Mouse (Mus musculus): ENCODE results near the gene Gm3435. TPM values are rescaled to one million over a fixed set of nuclear protein-coding genes. Genes with fewer than 3 reads are reported as not detected.
"Not testable (repeated sequence)": the region's sequence is repeated elsewhere in the genome, so short reads cannot be mapped to it uniquely, and the experiment has no call there.

The Gm3435 gene
- polyA plus RNA-seq, 1 experiment from 2014 or later, result 10.3 TPM

DNA sequence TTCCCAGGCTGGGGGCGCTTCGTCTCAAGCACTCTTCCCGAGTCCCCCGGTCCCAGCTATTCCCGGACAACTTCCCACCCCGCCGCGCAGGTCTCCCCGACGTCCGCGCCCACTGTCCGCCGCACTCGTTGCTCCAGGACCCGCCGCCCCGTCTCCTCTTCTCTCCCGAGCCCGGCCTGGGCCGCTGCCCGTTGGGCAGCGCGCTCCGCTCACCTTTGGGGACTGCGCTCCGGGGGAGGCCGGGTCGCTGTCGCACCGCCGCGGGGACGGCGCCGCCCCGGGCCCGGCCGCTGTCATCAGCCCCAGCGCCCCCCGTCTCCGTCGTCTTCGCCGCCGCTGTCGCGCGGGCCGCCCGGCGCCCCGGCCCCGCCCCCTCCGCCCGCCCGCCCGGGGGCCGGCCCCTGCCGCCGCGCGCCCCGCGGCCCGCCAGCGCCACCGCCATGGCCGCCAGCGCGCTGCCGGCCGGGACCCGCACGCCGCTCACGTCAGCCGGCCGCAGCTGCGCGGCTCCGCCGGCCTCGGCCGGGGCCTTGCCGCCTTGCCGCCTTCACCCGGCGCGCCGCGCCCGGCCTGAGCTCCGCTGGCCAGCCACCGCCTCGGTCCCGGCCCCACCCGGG, 17.3 kb upstream of the Gm3435 start:
- H3K4me1 ChIP-seq (replicated peaks; ENCODE audit: insufficient read depth, low read length); DNase-seq (ENCODE audit: low spot score); H3K4me3 ChIP-seq (replicated peaks; ENCODE audit: low read depth, low read length); H3K9me3 ChIP-seq (replicated peaks; ENCODE audit: low read length); H3K4me2 ChIP-seq (ENCODE audit: low read length); H3K36me3 ChIP-seq (ENCODE audit: insufficient read depth, low read length); H3K27ac ChIP-seq; H3K27me3 ChIP-seq (ENCODE audit: insufficient read depth, low read length); H3K9ac ChIP-seq (ENCODE audit: low read depth, low read length): not testable (repeated sequence)
- no CpG with 5 or more reads among the region's 98 CpGs for WGBS
- peak; percentile 68 for ATAC-seq (replicated peaks; ENCODE audit: low FRiP score, low read depth)

DNA sequence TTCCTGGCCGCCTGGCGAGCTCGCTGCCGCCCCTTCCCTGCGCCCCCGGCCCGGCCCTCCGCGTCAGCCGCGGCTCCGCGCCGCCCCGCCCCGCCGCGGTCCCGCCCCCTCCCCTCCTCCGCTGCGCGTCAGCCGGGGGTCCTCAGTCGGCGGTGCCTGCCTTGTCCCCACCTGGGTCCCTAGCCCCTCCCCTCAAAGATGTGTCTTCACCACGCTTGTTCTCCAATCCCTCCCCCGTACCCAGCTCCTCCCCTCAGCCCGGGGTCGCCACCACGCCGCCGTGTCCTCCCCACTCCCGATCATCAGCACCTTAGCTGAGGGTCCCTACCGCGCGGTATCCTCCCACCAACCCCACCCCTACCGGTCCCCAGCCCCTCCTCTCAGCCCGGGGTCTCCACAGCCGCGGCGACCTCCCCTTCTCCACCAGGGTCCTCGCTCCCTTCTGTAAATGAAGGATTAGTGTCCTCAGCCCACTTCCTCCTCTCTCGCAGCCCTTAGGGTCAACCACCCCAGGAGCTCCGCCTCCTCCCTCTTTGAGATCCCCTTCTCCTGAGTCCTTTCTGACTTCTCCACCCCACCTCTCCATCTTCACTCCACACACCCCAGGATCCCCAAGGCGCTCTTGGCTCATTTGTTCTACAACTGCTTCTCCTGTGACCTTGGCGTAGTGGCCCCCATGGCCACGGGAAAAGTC, 16.7 kb upstream of the Gm3435 start:
- not testable (repeated sequence) for H3K4me3 ChIP-seq (replicated peaks; ENCODE audit: low read depth, low read length); H3K27ac ChIP-seq; H3K9me3 ChIP-seq (replicated peaks; ENCODE audit: low read length); H3K36me3 ChIP-seq (ENCODE audit: insufficient read depth, low read length); DNase-seq (ENCODE audit: low spot score); H3K4me2 ChIP-seq (ENCODE audit: low read length); H3K27me3 ChIP-seq (ENCODE audit: insufficient read depth, low read length); H3K4me1 ChIP-seq (replicated peaks; ENCODE audit: insufficient read depth, low read length); H3K9ac ChIP-seq (ENCODE audit: low read depth, low read length)
- WGBS, result no CpG with 5 or more reads among the region's 47 CpGs
- ATAC-seq (replicated peaks; ENCODE audit: low FRiP score, low read depth), result peak; percentile 71

DNA sequence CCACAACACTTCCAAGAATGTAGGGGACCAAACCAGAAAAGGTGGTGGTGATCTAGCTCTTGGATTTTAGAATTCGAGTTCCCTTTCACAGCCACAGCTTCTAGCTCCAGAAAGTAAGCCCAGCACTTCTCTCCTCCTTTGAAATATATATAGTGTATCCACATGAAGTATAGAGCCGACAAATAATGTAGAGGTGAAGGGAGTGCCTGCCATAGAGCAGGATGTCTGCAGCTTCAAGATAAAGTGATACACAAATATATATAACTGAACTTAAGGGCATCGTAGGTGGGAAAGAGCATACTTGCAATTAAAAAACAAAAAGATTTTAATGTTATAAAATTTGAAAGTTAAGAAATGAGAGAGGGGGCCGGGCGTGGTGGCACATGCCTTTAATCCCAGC, 15.8 kb upstream of the Gm3435 start:
- not testable (repeated sequence) for H3K9me3 ChIP-seq (replicated peaks; ENCODE audit: low read length); H3K9ac ChIP-seq (ENCODE audit: low read depth, low read length)
- no CpG with 5 or more reads among the region's 5 CpGs for WGBS

DNA sequence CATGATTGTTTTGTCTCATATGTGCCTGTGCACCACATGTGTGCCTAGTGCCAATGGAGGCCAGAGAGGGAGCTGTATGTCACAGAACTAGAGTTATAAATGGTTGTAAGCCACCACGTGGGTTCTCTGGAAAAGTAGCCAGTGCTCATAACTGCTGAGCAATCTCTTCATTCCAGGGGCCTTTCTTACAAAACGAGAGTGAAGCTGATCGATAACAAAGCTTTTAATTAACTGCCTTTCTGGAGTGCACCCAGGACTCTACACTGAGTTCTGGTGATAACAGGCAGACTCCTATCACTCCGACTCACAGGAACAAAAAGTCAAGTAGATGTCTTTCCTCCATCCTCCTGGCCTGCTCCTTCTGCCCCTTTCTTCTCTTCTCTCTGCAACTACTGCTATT, 9.9 kb upstream of the Gm3435 start:
- H3K27ac ChIP-seq; H3K27me3 ChIP-seq (ENCODE audit: insufficient read depth, low read length); H3K4me2 ChIP-seq (ENCODE audit: low read length); H3K9ac ChIP-seq (ENCODE audit: low read depth, low read length); H3K4me1 ChIP-seq (replicated peaks; ENCODE audit: insufficient read depth, low read length); H3K9me3 ChIP-seq (replicated peaks; ENCODE audit: low read length); H3K4me3 ChIP-seq (replicated peaks; ENCODE audit: low read depth, low read length); ATAC-seq (replicated peaks; ENCODE audit: low FRiP score, low read depth); DNase-seq (ENCODE audit: low spot score); H3K36me3 ChIP-seq (ENCODE audit: insufficient read depth, low read length): not testable (repeated sequence)
- no CpG with 5 or more reads among the region's 4 CpGs for WGBS

More for the DNA sequence above, 15.8 kb upstream of the Gm3435 start:
- not testable (repeated sequence) for H3K4me1 ChIP-seq (replicated peaks; ENCODE audit: insufficient read depth, low read length); H3K27me3 ChIP-seq (ENCODE audit: insufficient read depth, low read length); H3K4me2 ChIP-seq (ENCODE audit: low read length); ATAC-seq (replicated peaks; ENCODE audit: low FRiP score, low read depth); DNase-seq (ENCODE audit: low spot score); H3K36me3 ChIP-seq (ENCODE audit: insufficient read depth, low read length); H3K4me3 ChIP-seq (replicated peaks; ENCODE audit: low read depth, low read length); H3K27ac ChIP-seq

DNA sequence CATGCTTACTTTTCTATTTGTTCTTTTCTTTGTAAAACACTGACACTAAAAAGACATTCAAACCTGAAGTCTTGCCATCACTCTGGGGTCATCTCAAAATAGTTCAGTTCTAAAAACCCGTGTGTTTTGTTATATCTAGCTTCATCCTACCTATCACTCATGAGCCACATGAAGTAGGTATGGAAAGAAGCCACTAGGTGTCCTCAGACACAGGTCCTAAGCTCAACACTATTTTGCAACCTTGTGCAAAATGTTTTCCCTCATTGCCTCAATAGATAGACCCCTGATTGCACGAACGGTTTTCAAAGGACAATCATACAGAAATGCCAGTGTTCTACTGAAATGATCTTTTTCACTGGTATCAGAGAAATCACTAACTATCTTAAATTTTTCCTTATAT, 888 bp upstream of the Gm3435 start:
- not testable (repeated sequence) for ATAC-seq (replicated peaks; ENCODE audit: low FRiP score, low read depth); H3K4me2 ChIP-seq (ENCODE audit: low read length); DNase-seq (ENCODE audit: low spot score); H3K4me1 ChIP-seq (replicated peaks; ENCODE audit: insufficient read depth, low read length); H3K9ac ChIP-seq (ENCODE audit: low read depth, low read length); H3K4me3 ChIP-seq (replicated peaks; ENCODE audit: low read depth, low read length); H3K27me3 ChIP-seq (ENCODE audit: insufficient read depth, low read length); H3K9me3 ChIP-seq (replicated peaks; ENCODE audit: low read length); H3K36me3 ChIP-seq (ENCODE audit: insufficient read depth, low read length); H3K27ac ChIP-seq
- WGBS, result no CpG with 5 or more reads among the region's 3 CpGs

DNA sequence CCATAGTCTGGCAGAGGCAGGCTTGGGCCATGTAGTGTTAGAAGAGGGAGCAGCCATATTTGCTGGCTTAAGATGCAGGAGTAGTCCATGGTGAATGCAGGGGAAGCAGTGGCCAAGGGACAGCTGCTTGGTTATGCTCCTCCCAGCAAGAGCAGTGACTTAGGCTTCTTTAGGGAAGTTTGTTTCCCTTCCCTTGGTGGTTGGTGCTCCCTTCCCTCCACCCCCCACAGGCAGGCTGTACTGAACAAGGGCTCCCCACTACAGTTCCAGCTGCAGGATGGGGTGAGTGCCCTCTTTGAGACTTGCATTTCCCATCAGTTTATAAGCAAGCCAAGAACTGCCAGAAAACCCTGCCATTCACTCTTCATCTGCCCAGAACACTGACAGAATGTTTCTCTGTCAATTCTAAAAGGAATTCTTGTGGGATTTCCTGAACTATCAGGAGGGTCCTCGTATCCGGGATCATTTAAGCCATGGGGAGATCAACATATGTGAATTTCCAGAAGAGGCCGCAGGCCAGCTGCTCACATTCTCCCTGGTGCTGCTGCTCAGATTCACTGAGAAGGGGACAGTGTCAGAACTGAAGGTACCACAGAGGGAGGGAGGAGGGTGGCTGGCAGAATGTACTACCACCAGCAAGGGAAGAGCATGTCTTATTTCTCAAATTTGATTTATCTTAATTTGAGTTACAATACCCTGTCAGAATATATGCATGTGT, 11.7 kb downstream of the Gm3435 start:
- not testable (repeated sequence) for H3K27me3 ChIP-seq (ENCODE audit: insufficient read depth, low read length)
- WGBS, result 79% methylated on average over 3 of the region's 3 CpGs

DNA sequence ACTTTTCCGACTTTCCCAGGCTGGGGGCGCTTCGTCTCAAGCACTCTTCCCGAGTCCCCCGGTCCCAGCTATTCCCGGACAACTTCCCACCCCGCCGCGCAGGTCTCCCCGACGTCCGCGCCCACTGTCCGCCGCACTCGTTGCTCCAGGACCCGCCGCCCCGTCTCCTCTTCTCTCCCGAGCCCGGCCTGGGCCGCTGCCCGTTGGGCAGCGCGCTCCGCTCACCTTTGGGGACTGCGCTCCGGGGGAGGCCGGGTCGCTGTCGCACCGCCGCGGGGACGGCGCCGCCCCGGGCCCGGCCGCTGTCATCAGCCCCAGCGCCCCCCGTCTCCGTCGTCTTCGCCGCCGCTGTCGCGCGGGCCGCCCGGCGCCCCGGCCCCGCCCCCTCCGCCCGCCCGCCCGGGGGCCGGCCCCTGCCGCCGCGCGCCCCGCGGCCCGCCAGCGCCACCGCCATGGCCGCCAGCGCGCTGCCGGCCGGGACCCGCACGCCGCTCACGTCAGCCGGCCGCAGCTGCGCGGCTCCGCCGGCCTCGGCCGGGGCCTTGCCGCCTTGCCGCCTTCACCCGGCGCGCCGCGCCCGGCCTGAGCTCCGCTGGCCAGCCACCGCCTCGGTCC, 14.0 kb downstream of the Gm3435 start:
- not testable (repeated sequence) for H3K4me3 ChIP-seq (replicated peaks; ENCODE audit: low read depth, low read length); H3K27ac ChIP-seq; DNase-seq (ENCODE audit: low spot score); H3K9ac ChIP-seq (ENCODE audit: low read depth, low read length); H3K27me3 ChIP-seq (ENCODE audit: insufficient read depth, low read length); H3K9me3 ChIP-seq (replicated peaks; ENCODE audit: low read length); H3K36me3 ChIP-seq (ENCODE audit: insufficient read depth, low read length); H3K4me1 ChIP-seq (replicated peaks; ENCODE audit: insufficient read depth, low read length); H3K4me2 ChIP-seq (ENCODE audit: low read length)
- WGBS, result no CpG with 5 or more reads among the region's 97 CpGs
- ATAC-seq (replicated peaks; ENCODE audit: low FRiP score, low read depth), result peak; percentile 70

More for the DNA sequence above, 11.7 kb downstream of the Gm3435 start:
- not testable (repeated sequence) for H3K9me3 ChIP-seq (replicated peaks; ENCODE audit: low read length); H3K36me3 ChIP-seq (ENCODE audit: insufficient read depth, low read length); H3K4me3 ChIP-seq (replicated peaks; ENCODE audit: low read depth, low read length); H3K9ac ChIP-seq (ENCODE audit: low read depth, low read length); ATAC-seq (replicated peaks; ENCODE audit: low FRiP score, low read depth); H3K4me1 ChIP-seq (replicated peaks; ENCODE audit: insufficient read depth, low read length); H3K4me2 ChIP-seq (ENCODE audit: low read length); DNase-seq (ENCODE audit: low spot score); H3K27ac ChIP-seq

DNA sequence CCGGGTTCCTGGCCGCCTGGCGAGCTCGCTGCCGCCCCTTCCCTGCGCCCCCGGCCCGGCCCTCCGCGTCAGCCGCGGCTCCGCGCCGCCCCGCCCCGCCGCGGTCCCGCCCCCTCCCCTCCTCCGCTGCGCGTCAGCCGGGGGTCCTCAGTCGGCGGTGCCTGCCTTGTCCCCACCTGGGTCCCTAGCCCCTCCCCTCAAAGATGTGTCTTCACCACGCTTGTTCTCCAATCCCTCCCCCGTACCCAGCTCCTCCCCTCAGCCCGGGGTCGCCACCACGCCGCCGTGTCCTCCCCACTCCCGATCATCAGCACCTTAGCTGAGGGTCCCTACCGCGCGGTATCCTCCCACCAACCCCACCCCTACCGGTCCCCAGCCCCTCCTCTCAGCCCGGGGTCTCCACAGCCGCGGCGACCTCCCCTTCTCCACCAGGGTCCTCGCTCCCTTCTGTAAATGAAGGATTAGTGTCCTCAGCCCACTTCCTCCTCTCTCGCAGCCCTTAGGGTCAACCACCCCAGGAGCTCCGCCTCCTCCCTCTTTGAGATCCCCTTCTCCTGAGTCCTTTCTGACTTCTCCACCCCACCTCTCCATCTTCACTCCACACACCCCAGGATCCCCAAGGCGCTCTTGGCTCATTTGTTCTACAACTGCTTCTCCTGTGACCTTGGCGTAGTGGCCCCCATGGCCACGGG, 14.7 kb downstream of the Gm3435 start:
- not testable (repeated sequence) for H3K36me3 ChIP-seq (ENCODE audit: insufficient read depth, low read length); H3K27ac ChIP-seq; H3K4me2 ChIP-seq (ENCODE audit: low read length); H3K27me3 ChIP-seq (ENCODE audit: insufficient read depth, low read length); H3K4me3 ChIP-seq (replicated peaks; ENCODE audit: low read depth, low read length); DNase-seq (ENCODE audit: low spot score); H3K4me1 ChIP-seq (replicated peaks; ENCODE audit: insufficient read depth, low read length); H3K9ac ChIP-seq (ENCODE audit: low read depth, low read length); H3K9me3 ChIP-seq (replicated peaks; ENCODE audit: low read length)
- no CpG with 5 or more reads among the region's 48 CpGs for WGBS
- ATAC-seq (replicated peaks; ENCODE audit: low FRiP score, low read depth), result peak; percentile 74

DNA sequence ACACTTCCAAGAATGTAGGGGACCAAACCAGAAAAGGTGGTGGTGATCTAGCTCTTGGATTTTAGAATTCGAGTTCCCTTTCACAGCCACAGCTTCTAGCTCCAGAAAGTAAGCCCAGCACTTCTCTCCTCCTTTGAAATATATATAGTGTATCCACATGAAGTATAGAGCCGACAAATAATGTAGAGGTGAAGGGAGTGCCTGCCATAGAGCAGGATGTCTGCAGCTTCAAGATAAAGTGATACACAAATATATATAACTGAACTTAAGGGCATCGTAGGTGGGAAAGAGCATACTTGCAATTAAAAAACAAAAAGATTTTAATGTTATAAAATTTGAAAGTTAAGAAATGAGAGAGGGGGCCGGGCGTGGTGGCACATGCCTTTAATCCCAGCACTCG, 15.5 kb downstream of the Gm3435 start:
- not testable (repeated sequence) for H3K9ac ChIP-seq (ENCODE audit: low read depth, low read length); H3K36me3 ChIP-seq (ENCODE audit: insufficient read depth, low read length); H3K4me1 ChIP-seq (replicated peaks; ENCODE audit: insufficient read depth, low read length); DNase-seq (ENCODE audit: low spot score); H3K4me3 ChIP-seq (replicated peaks; ENCODE audit: low read depth, low read length); ATAC-seq (replicated peaks; ENCODE audit: low FRiP score, low read depth); H3K27ac ChIP-seq; H3K9me3 ChIP-seq (replicated peaks; ENCODE audit: low read length); H3K27me3 ChIP-seq (ENCODE audit: insufficient read depth, low read length); H3K4me2 ChIP-seq (ENCODE audit: low read length)
- WGBS, result no CpG with 5 or more reads among the region's 6 CpGs

Measured in kidney, postnatal 0 days (tissue).